Mouse (Mus musculus) erythroblast, embryonic 14.5 days (primary cell): ENCODE results near the gene Rabgap1l.

ENCODE experiments used
- GATA1 ChIP-seq: IDR thresholded peaks from 2 replicates; pipeline ENCODE4 v1.6.1; 2012; ENCODE audit warnings: low read length, inconsistent platforms, mixed read lengths
- TAL1 ChIP-seq: IDR thresholded peaks from 3 replicates; pipeline ENCODE4 v1.6.1; 2012; ENCODE audit warnings: low read length, inconsistent platforms, mixed read lengths

DNA sequence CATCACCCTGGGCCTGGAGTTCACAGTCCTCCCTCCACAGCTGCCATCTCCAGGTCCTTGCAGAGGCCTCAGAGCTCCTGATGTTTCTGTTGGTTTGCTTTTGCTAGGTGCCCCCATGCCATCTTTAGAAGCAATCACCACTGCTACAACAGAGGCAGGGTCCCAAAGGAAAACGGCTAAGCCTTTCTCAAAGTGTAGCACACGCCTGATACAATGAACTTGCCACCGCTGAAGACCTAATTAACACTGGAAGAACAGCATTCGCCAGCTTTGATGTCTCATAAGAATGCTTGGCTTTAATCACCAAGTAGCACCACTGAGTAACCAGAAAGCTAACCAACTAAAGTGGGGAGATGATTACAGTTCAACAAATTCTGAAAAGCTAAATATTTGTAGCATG lies 226.6 kb downstream of the Rabgap1l start:
- TF ChIP-seq TAL1 = no peak
- TF ChIP-seq GATA1 = no peak
